Mouse (Mus musculus): ENCODE results near the gene Camkv. TPM values are rescaled to one million over a fixed set of nuclear protein-coding genes. Genes with fewer than 3 reads are reported as not detected.

Camkv gene
- total and polyA plus RNA-seq, 3 experiments, result not detected

GRCm38 (mm10) chr9:107963700-107964099 is 28.2 kb downstream of the Camkv start (continued):
- no peak for TF ChIP-seq EP300 (IDR thresholded peaks at IDR 0.05; ENCODE audit: low read length)
- no peak for TF ChIP-seq ZKSCAN1 (IDR thresholded peaks at IDR 0.05; ENCODE audit: borderline replicate concordance, low read depth, low read length)
- TF ChIP-seq CHD2 (IDR thresholded peaks at IDR 0.05; ENCODE audit: low read length), result no peak
- no peak for TF ChIP-seq POLR2A (IDR thresholded peaks at IDR 0.05; ENCODE audit: low read depth, low read length)
- TF ChIP-seq MAFK (IDR thresholded peaks at IDR 0.05; ENCODE audit: insufficient replicate concordance, low read length), result no peak
- peak; percentile 44; the same call in 1 of the 2 replicates for TF ChIP-seq IRF4 (IDR thresholded peaks at IDR 0.05; ENCODE audit: low read depth, low read length)
- TF ChIP-seq ZC3H11A (IDR thresholded peaks at IDR 0.05; ENCODE audit: low read depth, low read length), result peak; percentile 84
- TF ChIP-seq RAD21 (IDR thresholded peaks at IDR 0.05; ENCODE audit: low read depth, low read length), result peak; percentile 95
- TF ChIP-seq JUN (IDR thresholded peaks at IDR 0.05; ENCODE audit: insufficient read depth, low read depth, low read length), result no peak
- no peak for TF ChIP-seq TBP (conservative IDR thresholded peaks at IDR 0.05; ENCODE audit: low read depth, low read length)

DNA sequence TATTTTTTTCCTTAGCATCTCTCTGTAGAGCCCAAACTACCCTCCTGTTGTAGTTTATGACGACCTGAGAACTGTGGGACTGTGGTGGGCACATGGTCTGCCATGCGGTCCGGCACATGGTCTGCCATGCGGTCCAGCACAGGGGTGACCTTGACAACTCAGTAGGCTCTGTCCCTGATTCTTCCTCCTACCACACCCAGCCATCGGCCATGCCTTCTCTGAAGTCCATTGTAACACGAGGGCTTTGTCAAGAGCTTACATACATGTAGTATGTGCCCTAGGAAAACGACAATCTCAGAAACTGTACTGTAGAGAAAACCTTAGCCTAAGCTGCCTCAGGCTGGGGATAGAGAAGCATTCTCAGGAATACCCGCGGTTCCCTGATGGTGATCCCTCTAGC is 29.2 kb downstream of the Camkv start:
- Histone ChIP-seq H3K4me1 (ENCODE audit: control insufficient read depth in 1 of 2, insufficient read depth in 2 of 2) (peaks cover 3 to 25% of the 10 kb centered on the region in 2 experiments), H3K9ac (ENCODE audit: insufficient read depth, low read depth) (no peak overlapping the region)

DNA sequence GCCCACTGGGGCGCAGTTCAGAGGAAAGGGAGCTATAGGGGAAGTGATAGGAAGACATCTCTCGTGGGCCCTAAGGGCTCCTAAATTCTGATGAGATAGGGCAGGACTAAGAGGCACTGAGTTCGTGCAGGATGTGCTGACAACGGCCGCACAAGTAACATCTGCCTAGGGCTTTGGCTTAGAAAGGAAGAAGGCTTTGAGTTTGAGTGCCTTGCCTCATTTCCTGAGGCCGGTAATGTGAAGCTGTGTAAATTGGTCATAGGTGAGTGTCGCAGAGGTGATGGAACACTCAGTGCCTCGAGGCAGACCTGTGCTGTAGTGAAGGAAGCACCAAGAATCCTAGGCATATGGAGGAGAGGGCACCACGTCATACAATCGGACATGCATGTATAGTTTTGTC is 31.2 kb downstream of the Camkv start:
- dilution Hi-C loops (cut with MboI; ENCODE audit: extremely low pct_ligation_motif_present, extremely low pct_unique_long_range_greater_than_20kb, low sequenced_read_pairs), result no loop called here

More for the DNA sequence above, 29.2 kb downstream of the Camkv start:
- TF ChIP-seq SIN3A (IDR thresholded peaks at IDR 0.05; ENCODE audit: low read length) (no peak), MAX (IDR thresholded peaks at IDR 0.05; ENCODE audit: low read length) (no peak), HCFC1 (IDR thresholded peaks at IDR 0.05; ENCODE audit: low read depth, low read length) (no peak), PAX5 (IDR thresholded peaks at IDR 0.05; ENCODE audit: low read length) (no peak)
- H3K4me2 ChIP-seq (ENCODE audit: insufficient read depth, low read depth, poor library complexity, severe bottlenecking), result no peak overlapping the region
- in situ Hi-C loops (cut with MboI; ENCODE audit: low pct_ligation_motif_present, low pct_unique_long_range_greater_than_20kb, low sequenced_read_pairs), result loop anchor here (5.0 kb wide), 2 partner anchors 33 to 93 kb away; partner anchors contain the start of gene Gm20662
- H3K27ac ChIP-seq (ENCODE audit: insufficient read depth, low read depth), result no peak overlapping the region
- no peak for DNase-seq (ENCODE audit: extremely low read depth)
- dilution Hi-C loops (cut with MboI; ENCODE audit: extremely low pct_ligation_motif_present, extremely low pct_unique_long_range_greater_than_20kb, low sequenced_read_pairs), result no loop called here
- peaks cover 65 to 95% of the 10 kb centered on the region in 2 experiments for H3K36me3 ChIP-seq (replicated peaks in 1 of 2; ENCODE audit: control insufficient read depth in 1 of 2, insufficient read depth in 1 of 2, low read length in 1 of 2)
- no peak overlapping the region for H3K4me3 ChIP-seq (replicated peaks in 1 of 3; ENCODE audit: low read depth in 2 of 3, low read length in 2 of 3, poor library complexity in 1 of 3)
- H3K79me2 ChIP-seq (replicated peaks; ENCODE audit: control insufficient read depth, extremely low read depth, insufficient read depth, poor library complexity, severe bottlenecking), result no peaks in the 10 kb centered on the region
- H3K9me3 ChIP-seq (replicated peaks; ENCODE audit: low read length), result no peaks in the 10 kb centered on the region
- no peaks in the 10 kb centered on the region for H3K27me3 ChIP-seq (replicated peaks)

More for the DNA sequence above, 31.2 kb downstream of the Camkv start:
- in situ Hi-C loops (cut with MboI; ENCODE audit: low pct_ligation_motif_present, low pct_unique_long_range_greater_than_20kb, low sequenced_read_pairs), result loop anchor here (5.0 kb wide), 1 partner anchor 91 kb away; no protein-coding TSS in a partner anchor
- DNase-seq (ENCODE audit: extremely low read depth), result no peak
- no peak overlapping the region for H3K27ac ChIP-seq (ENCODE audit: insufficient read depth, low read depth)
- no peak overlapping the region for H3K9ac ChIP-seq (ENCODE audit: insufficient read depth, low read depth)
- no peak overlapping the region for H3K4me2 ChIP-seq (ENCODE audit: insufficient read depth, low read depth, poor library complexity, severe bottlenecking)
- no peak overlapping the region for H3K4me3 ChIP-seq (replicated peaks in 1 of 3; ENCODE audit: low read depth in 2 of 3, low read length in 2 of 3, poor library complexity in 1 of 3)
- H3K27me3 ChIP-seq (replicated peaks), result no peaks in the 10 kb centered on the region
- H3K4me1 ChIP-seq (ENCODE audit: control insufficient read depth in 1 of 2, insufficient read depth in 2 of 2), result peaks cover 3 to 13% of the 10 kb centered on the region in 2 experiments
- H3K79me2 ChIP-seq (replicated peaks; ENCODE audit: control insufficient read depth, extremely low read depth, insufficient read depth, poor library complexity, severe bottlenecking), result no peaks in the 10 kb centered on the region
- H3K9me3 ChIP-seq (replicated peaks; ENCODE audit: low read length), result no peaks in the 10 kb centered on the region
- TF ChIP-seq ETS1 (conservative IDR thresholded peaks at IDR 0.05; ENCODE audit: low read depth, low read length), result no peak
- peaks cover 65 to 95% of the 10 kb centered on the region in 2 experiments for H3K36me3 ChIP-seq (replicated peaks in 1 of 2; ENCODE audit: control insufficient read depth in 1 of 2, insufficient read depth in 1 of 2, low read length in 1 of 2)

Data from CH12.LX (cell line).